Mouse (Mus musculus) small intestine, adult 2 months (tissue): Measurements from ENCODE around the gene Nhlrc2. TPM values are rescaled to one million over a fixed set of nuclear protein-coding genes. Genes with fewer than 3 reads are reported as not detected.

ENCODE experiments used
- H3K27ac ChIP-seq: fragments of 200-500 bp; 2 replicates; pipeline ENCODE4 v1.5.1; 2012; ENCODE audit warnings: low read depth, low read length, control low read depth, inconsistent platforms; ENCODE audit not compliant: insufficient read depth
- H3K27me3 ChIP-seq: fragments of 200-500 bp; 2 replicates; pipeline ENCODE4 v1.6.1; 2012; ENCODE audit warnings: mild to moderate bottlenecking, moderate library complexity, low read length, inconsistent platforms; ENCODE audit not compliant: control insufficient read depth, insufficient read depth
- H3K36me3 ChIP-seq: fragments of 200-500 bp; 2 replicates; pipeline ENCODE4 v1.6.1; 2012; ENCODE audit warnings: mild to moderate bottlenecking, low read length, control low read depth, inconsistent platforms; ENCODE audit not compliant: control insufficient read depth, insufficient read depth
- H3K4me1 ChIP-seq: fragments of 200-500 bp; 2 replicates; pipeline ENCODE4 v1.6.1; 2012; ENCODE audit warnings: low read length, inconsistent platforms, mixed read lengths; ENCODE audit not compliant: control insufficient read depth, insufficient read depth, insufficient read length
- H3K4me3 ChIP-seq: fragments of 200-500 bp; 2 replicates; pipeline ENCODE4 v1.5.1; 2012; ENCODE audit warnings: low read depth, mild to moderate bottlenecking, control low read depth, inconsistent platforms, low read length, moderate library complexity
- CTCF ChIP-seq: fragments of 200-500 bp; IDR thresholded peaks from 2 replicates; pipeline ENCODE4 v1.5.1; 2012; ENCODE audit warnings: low read depth, mild to moderate bottlenecking, control low read depth, inconsistent platforms, low read length, moderate library complexity, mixed read lengths; ENCODE audit not compliant: insufficient replicate concordance, insufficient read length; ENCODE audit errors: extremely low read depth
- POLR2A ChIP-seq: fragments of 200-500 bp; IDR thresholded peaks from 2 replicates; pipeline ENCODE4 v1.6.1; 2012; ENCODE audit warnings: low read depth, mild to moderate bottlenecking, control low read depth, inconsistent platforms, low read length, moderate library complexity
- WGBS: fragments of 180-500 bp; shearing (Covaris S2); methylation state at CpG from one replicate; pipeline ENCODE4 v1.1.7; 2018; 5-methylcytosine and 5-hydroxymethylcytosine counted together
- polyA plus RNA-seq: library from polyadenylated mRNA; depleted of rRNA; stranded (reverse); fragments of >200 nt; gene quantifications from 2 replicates; pipeline ENCODE4 v1.2.3, GENCODE M21; 2012

Gene Nhlrc2
- polyA plus RNA-seq, 1 experiment: 8.0 TPM

GRCm38 (mm10) chr19:56599996-56600395 lies 51.9 kb downstream of the Nhlrc2 start:
- no peak overlapping the region for H3K4me3 ChIP-seq
- 25% methylated on average over 3 of the region's 3 CpGs for WGBS

GRCm38 (mm10) chr19:56600797-56601196 lies 52.7 kb downstream of the Nhlrc2 start:
- Histone ChIP-seq H3K4me3 (no peak overlapping the region), H3K27ac (no peak overlapping the region), H3K4me1 (no peaks in the 10 kb centered on the region), H3K36me3 (peaks cover 26% of the 10 kb centered on the region), H3K27me3 (no peaks in the 10 kb centered on the region)
- 82% methylated on average over 7 of the region's 7 CpGs for WGBS
- TF ChIP-seq CTCF (no peak), POLR2A (no peak)

More at GRCm38 (mm10) chr19:56599996-56600395, 51.9 kb downstream of the Nhlrc2 start:
- Histone ChIP-seq H3K36me3 (peaks cover 34% of the 10 kb centered on the region), H3K27ac (no peak overlapping the region), H3K4me1 (no peaks in the 10 kb centered on the region), H3K27me3 (no peaks in the 10 kb centered on the region)
- no peak for TF ChIP-seq CTCF
- TF ChIP-seq POLR2A: no peak

GRCm38 (mm10) chr19:56601901-56602347 lies 53.9 kb downstream of the Nhlrc2 start:
- 64% methylated on average over 15 of the region's 15 CpGs for WGBS
- H3K36me3 ChIP-seq: peaks cover 21% of the 10 kb centered on the region
- H3K27me3 ChIP-seq: no peaks in the 10 kb centered on the region
- no peak overlapping the region for H3K27ac ChIP-seq
- no peaks in the 10 kb centered on the region for H3K4me1 ChIP-seq
- TF ChIP-seq POLR2A (no peak), CTCF (no peak)
- H3K4me3 ChIP-seq: no peak overlapping the region

GRCm38 (mm10) chr19:56608946-56609345 lies 60.9 kb downstream of the Nhlrc2 start:
- TF ChIP-seq POLR2A (no peak), CTCF (no peak)
- no peak overlapping the region for H3K27ac ChIP-seq
- no peaks in the 10 kb centered on the region for H3K27me3 ChIP-seq
- no peaks in the 10 kb centered on the region for H3K36me3 ChIP-seq
- 7% methylated on average over 5 of the region's 5 CpGs for WGBS
- H3K4me1 ChIP-seq: no peaks in the 10 kb centered on the region
- H3K4me3 ChIP-seq: no peak overlapping the region

GRCm38 (mm10) chr19:56614131-56614530 lies 66.1 kb downstream of the Nhlrc2 start:
- no peak overlapping the region for H3K27ac ChIP-seq
- no peaks in the 10 kb centered on the region for H3K4me1 ChIP-seq
- H3K27me3 ChIP-seq: no peaks in the 10 kb centered on the region
- WGBS: 60% methylated on average over 5 of the region's 5 CpGs
- H3K36me3 ChIP-seq: no peaks in the 10 kb centered on the region
- TF ChIP-seq CTCF: no peak
- no peak for TF ChIP-seq POLR2A
- no peak overlapping the region for H3K4me3 ChIP-seq

- no peak overlapping the region for H3K27ac ChIP-seq
- no peaks in the 10 kb centered on the region for H3K36me3 ChIP-seq
- H3K4me1 ChIP-seq: no peaks in the 10 kb centered on the region
- WGBS: 49% methylated on average over 9 of the region's 9 CpGs
- H3K4me3 ChIP-seq: no peak overlapping the region
- H3K27me3 ChIP-seq: no peaks in the 10 kb centered on the region
- no peak for TF ChIP-seq CTCF
These were observed 70.8 kb downstream of the Nhlrc2 start for GRCm38 (mm10) chr19:56618845-56619244.

GRCm38 (mm10) chr19:56619546-56619945 lies 71.5 kb downstream of the Nhlrc2 start:
- Histone ChIP-seq H3K27ac (no peak overlapping the region), H3K4me1 (no peaks in the 10 kb centered on the region), H3K27me3 (no peaks in the 10 kb centered on the region), H3K4me3 (no peak overlapping the region), H3K36me3 (no peaks in the 10 kb centered on the region)
- 81% methylated on average over 4 of the region's 4 CpGs for WGBS
- TF ChIP-seq POLR2A: no peak
- TF ChIP-seq CTCF: no peak

- no peaks in the 10 kb centered on the region for H3K27me3 ChIP-seq
- WGBS: 82% methylated on average over 7 of the region's 7 CpGs
- no peak overlapping the region for H3K4me3 ChIP-seq
- H3K36me3 ChIP-seq: no peaks in the 10 kb centered on the region
- no peak for TF ChIP-seq POLR2A
- TF ChIP-seq CTCF: no peak
- H3K27ac ChIP-seq: no peak overlapping the region
- no peaks in the 10 kb centered on the region for H3K4me1 ChIP-seq
These were observed 73.8 kb downstream of the Nhlrc2 start for GRCm38 (mm10) chr19:56621876-56622275.
